Mouse (Mus musculus): ENCODE measurements around the gene Pcbp2. TPM values are rescaled to one million over a fixed set of nuclear protein-coding genes. Genes with fewer than 3 reads are reported as not detected.
A peak's percentile ranks its signal among the peaks of the same experiment; 100 is the strongest.

Gene Pcbp2
- 230 and 235 TPM in 2 replicates for polyA plus RNA-seq (2016; fragmentation: Nextera tagmentation; extraction: Ambion mirVana)

GRCm38 (mm10) chr15:102470183-102470604, at the start of gene Pcbp2:
Pcbp2 (plus strand) TSS chr15:102470539.
- WGBS: under 1% methylated on average over 36 of the region's 40 CpGs
- no peaks in the 10 kb centered on the region for H3K27me3 ChIP-seq (ENCODE audit: low read depth, poor library complexity, severe bottlenecking)
- H3K9me3 ChIP-seq (replicated peaks): no peaks in the 10 kb centered on the region
- peak; percentile 97 for DNase-seq (ENCODE audit: low spot score)
- H3K4me3 ChIP-seq: peak within 1 kb of the TSS; percentile 95
- H3K27ac ChIP-seq: peak within 1 kb of the TSS; percentile 99
- H3K4me1 ChIP-seq: peaks cover 13% of the 10 kb centered on the region
- peaks cover 31% of the 10 kb centered on the region for H3K36me3 ChIP-seq

- Histone ChIP-seq H3K27me3 (ENCODE audit: low read depth, poor library complexity, severe bottlenecking) (no peaks in the 10 kb centered on the region), H3K36me3 (peaks cover 85% of the 10 kb centered on the region), H3K4me3 (no peak overlapping the region), H3K27ac (no peak overlapping the region), H3K9me3 (replicated peaks) (no peaks in the 10 kb centered on the region), H3K4me1 (no peaks in the 10 kb centered on the region)
- no peak for DNase-seq (ENCODE audit: low spot score)
- 66% methylated on average over 1 of the region's 1 CpGs for WGBS
Measured at GRCm38 (mm10) chr15:102420986-102421385, 49.4 kb upstream of the Pcbp2 start.

DNA sequence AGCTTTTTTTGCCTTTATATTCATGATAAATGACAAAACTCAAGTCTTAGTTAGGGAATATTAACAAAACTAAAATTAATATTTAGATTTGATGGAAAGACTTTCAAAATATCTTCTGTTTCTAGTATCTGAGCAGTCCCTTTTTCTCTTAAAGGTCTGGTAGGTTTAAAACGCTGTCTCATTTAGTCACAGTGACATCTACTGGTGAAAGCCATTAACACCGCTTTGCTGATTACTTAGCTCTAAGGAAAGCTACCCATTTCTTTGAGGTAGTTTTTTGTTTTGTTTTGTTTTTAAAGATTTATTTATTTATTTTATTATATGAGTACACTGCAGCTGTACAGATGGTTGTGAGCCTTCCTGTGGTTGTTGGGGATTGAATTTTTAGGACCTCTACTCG, 48.9 kb upstream of the Pcbp2 start:
- H3K4me1 ChIP-seq: no peaks in the 10 kb centered on the region
- H3K4me3 ChIP-seq: no peak overlapping the region
- no peak for DNase-seq (ENCODE audit: low spot score)
- no peaks in the 10 kb centered on the region for H3K27me3 ChIP-seq (ENCODE audit: low read depth, poor library complexity, severe bottlenecking)
- no peaks in the 10 kb centered on the region for H3K9me3 ChIP-seq (replicated peaks)
- no peak overlapping the region for H3K27ac ChIP-seq
- H3K36me3 ChIP-seq: peaks cover 85% of the 10 kb centered on the region
- WGBS: 61% methylated on average over 3 of the region's 3 CpGs

GRCm38 (mm10) chr15:102423602-102424240, 46.6 kb upstream of the Pcbp2 start:
- 92% methylated on average over 2 of the region's 2 CpGs for WGBS
- Histone ChIP-seq H3K4me3 (no peak overlapping the region), H3K4me1 (no peaks in the 10 kb centered on the region), H3K27ac (no peak overlapping the region), H3K27me3 (ENCODE audit: low read depth, poor library complexity, severe bottlenecking) (no peaks in the 10 kb centered on the region), H3K9me3 (replicated peaks) (no peaks in the 10 kb centered on the region), H3K36me3 (peaks cover 86% of the 10 kb centered on the region)
- DNase-seq (ENCODE audit: low spot score): no peak

GRCm38 (mm10) chr15:102424657-102425056, 45.7 kb upstream of the Pcbp2 start:
- no peak overlapping the region for H3K4me3 ChIP-seq
- H3K9me3 ChIP-seq (replicated peaks): no peaks in the 10 kb centered on the region
- DNase-seq (ENCODE audit: low spot score): no peak
- no peak overlapping the region for H3K27ac ChIP-seq
- WGBS: 89% methylated on average over 2 of the region's 2 CpGs
- H3K27me3 ChIP-seq (ENCODE audit: low read depth, poor library complexity, severe bottlenecking): no peaks in the 10 kb centered on the region
- peaks cover 86% of the 10 kb centered on the region for H3K36me3 ChIP-seq
- H3K4me1 ChIP-seq: no peaks in the 10 kb centered on the region

DNA sequence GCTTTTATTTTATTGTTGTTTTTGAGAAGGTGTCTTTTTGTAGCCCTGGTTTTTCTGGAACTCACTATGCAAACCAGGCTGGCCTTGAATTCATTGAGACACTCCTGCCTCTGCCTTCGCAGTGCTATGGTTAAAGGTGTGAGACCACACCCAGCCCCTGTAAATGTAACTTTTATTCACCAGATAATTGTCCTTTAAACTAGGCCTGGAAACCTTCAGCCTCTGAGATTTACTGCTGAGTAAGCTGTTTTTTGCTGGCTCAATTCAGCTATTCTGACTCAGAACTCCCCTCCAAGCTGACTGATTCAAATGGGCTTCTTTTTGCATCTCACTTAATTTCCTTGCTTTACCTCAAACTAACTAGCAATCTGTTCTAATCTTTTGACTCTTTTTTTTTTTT, 43.4 kb upstream of the Pcbp2 start:
- H3K27me3 ChIP-seq (ENCODE audit: low read depth, poor library complexity, severe bottlenecking): no peaks in the 10 kb centered on the region
- no peak overlapping the region for H3K27ac ChIP-seq
- WGBS: 94% methylated on average over 1 of the region's 1 CpGs
- no peaks in the 10 kb centered on the region for H3K9me3 ChIP-seq (replicated peaks)
- no peak for DNase-seq (ENCODE audit: low spot score)
- H3K4me1 ChIP-seq: no peaks in the 10 kb centered on the region
- no peak overlapping the region for H3K4me3 ChIP-seq
- H3K36me3 ChIP-seq: peaks cover 97% of the 10 kb centered on the region

- H3K9me3 ChIP-seq (replicated peaks): no peaks in the 10 kb centered on the region
- H3K4me1 ChIP-seq: no peaks in the 10 kb centered on the region
- H3K27me3 ChIP-seq (ENCODE audit: low read depth, poor library complexity, severe bottlenecking): no peaks in the 10 kb centered on the region
- no peak for DNase-seq (ENCODE audit: low spot score)
- no peak overlapping the region for H3K27ac ChIP-seq
- peaks cover 94% of the 10 kb centered on the region for H3K36me3 ChIP-seq
- no peak overlapping the region for H3K4me3 ChIP-seq
- 90% methylated on average over 1 of the region's 1 CpGs for WGBS
Measured at GRCm38 (mm10) chr15:102432046-102432445, 38.3 kb upstream of the Pcbp2 start.

DNA sequence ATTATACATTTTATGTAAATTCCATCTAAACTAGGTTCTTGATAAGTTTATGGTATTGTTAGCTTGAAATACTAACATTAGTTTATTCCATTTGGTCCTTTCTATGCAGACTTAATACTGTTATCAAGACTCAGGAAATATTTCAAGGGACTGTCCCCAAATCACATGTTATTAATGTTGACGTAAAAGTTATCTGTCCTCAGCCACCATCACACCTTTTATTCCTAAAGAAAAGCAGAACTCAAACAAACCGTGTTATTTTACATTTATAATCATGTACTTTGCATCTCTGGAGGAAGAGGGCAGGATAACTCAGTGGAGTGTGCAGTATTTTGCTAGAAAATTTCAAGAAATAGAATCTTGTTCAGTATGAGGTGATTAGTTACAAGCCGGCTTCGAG, 37.2 kb upstream of the Pcbp2 start:
- Histone ChIP-seq H3K27me3 (ENCODE audit: low read depth, poor library complexity, severe bottlenecking) (no peaks in the 10 kb centered on the region), H3K27ac (no peak overlapping the region), H3K9me3 (replicated peaks) (no peaks in the 10 kb centered on the region), H3K4me1 (no peaks in the 10 kb centered on the region), H3K36me3 (peaks cover 91% of the 10 kb centered on the region), H3K4me3 (no peak overlapping the region)
- DNase-seq (ENCODE audit: low spot score): no peak
- WGBS: 95% methylated on average over 4 of the region's 4 CpGs

DNA sequence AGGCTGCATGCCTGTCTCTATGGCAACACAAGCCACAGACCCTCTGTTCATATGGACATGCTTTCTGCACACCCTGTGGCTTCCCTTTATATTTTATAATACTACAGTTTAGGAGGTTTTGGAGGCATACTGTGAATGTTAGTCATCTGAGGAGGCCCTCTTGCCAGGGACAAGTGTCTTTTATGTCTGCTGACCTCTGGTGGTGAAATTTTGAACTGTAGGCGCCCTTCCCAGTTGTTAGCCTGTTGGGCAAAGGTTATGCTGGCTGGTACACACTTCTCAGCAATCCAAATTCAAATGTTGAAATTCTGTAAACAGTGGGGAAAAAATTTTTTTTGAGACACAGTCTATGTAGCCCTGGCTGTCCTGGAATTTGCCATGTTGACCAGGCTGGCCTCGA, 27.8 kb upstream of the Pcbp2 start:
- Histone ChIP-seq H3K27me3 (ENCODE audit: low read depth, poor library complexity, severe bottlenecking) (no peaks in the 10 kb centered on the region), H3K4me1 (0 out of 2 replicates have a peak, but pooled peaks cover 3% of the 10 kb centered on the region), H3K27ac (no peak overlapping the region), H3K9me3 (replicated peaks) (no peaks in the 10 kb centered on the region), H3K4me3 (no peak overlapping the region), H3K36me3 (peaks cover 7% of the 10 kb centered on the region; the same call in 1 of the 2 replicates)
- DNase-seq (ENCODE audit: low spot score): peak; percentile 87
- 48% methylated on average over 2 of the region's 2 CpGs for WGBS

DNA sequence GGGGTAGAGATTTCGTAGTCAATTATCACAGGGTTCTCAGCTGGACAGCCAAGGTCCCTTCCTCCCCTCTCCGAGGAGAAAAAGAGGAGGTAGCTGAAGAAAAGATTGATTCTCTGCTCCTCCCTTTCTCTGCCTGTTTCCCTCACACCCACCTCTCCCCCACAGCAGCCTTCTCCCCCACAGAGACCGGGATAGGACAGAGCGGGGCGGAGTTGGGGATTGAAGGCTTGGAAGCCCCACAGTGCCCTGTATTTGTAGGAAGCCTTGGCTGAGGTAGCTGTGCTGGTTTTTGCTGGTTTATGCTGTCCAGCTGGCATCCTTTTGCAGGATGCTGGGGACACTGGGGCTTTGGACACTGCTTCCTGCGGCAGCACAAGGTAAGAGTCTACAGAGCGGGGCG, 25.2 kb upstream of the Pcbp2 start, which contains the start of gene Amhr2:
Gene Amhr2, plus strand, starts transcription at position 222 of the 400 bp plus-strand sequence.
- WGBS: 60% methylated on average over 8 of the region's 8 CpGs
- no peaks in the 10 kb centered on the region for H3K27me3 ChIP-seq (ENCODE audit: low read depth, poor library complexity, severe bottlenecking)
- no peak for DNase-seq (ENCODE audit: low spot score)
- no peak within 1 kb of the TSS for H3K27ac ChIP-seq
- H3K4me3 ChIP-seq: no peak within 1 kb of the TSS
- H3K4me1 ChIP-seq: 0 out of 2 replicates have a peak, but pooled peaks cover 3% of the 10 kb centered on the region
- H3K9me3 ChIP-seq (replicated peaks): no peaks in the 10 kb centered on the region
- H3K36me3 ChIP-seq: no peaks in the 10 kb centered on the region

DNA sequence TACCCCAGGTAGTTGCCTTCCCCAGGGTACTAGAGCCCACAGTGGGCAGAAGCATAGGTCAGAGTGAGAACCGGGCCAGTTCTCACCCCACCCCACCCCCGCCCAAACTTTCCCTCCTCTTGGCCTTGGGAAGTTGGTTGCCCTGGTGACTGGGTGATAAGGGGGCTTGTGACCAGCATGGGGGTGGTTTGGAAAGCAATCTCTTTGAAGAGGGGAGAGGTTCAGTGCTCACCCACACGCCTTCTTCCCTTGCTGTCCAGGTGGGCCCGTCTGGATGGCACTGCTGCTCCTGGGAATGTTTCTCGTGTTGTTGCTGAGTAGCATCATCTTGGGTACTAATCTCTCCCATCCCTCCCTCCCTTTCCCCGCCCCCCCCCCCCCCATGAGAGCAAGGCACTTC, 23.9 kb upstream of the Pcbp2 start:
- WGBS: 44% methylated on average over 5 of the region's 6 CpGs
- Histone ChIP-seq H3K27me3 (ENCODE audit: low read depth, poor library complexity, severe bottlenecking) (no peaks in the 10 kb centered on the region), H3K36me3 (no peaks in the 10 kb centered on the region), H3K4me1 (peaks cover 6% of the 10 kb centered on the region; the same call in 1 of the 2 replicates), H3K4me3 (no peak overlapping the region), H3K27ac (no peak overlapping the region), H3K9me3 (replicated peaks) (no peaks in the 10 kb centered on the region)
- DNase-seq (ENCODE audit: low spot score): no peak

DNA sequence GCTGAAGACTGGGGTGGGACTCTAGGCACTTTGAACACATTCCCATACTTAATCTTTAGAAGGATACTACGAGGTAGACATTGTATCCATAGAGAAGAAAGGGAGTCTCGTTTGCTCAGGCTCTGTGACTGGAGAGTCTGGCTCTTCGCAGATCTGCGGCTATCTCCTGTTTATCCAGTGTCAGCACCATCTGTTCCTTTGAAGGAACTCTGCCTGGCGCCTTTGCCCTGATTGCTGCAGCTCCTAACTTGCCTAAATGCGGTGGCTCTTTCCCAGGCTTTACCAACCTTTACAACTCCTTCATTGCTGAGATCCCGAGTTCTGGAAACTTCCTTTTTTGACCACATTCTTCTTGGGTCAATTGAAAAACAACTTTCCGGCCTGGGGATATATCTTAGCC, 21.0 kb upstream of the Pcbp2 start:
- DNase-seq (ENCODE audit: low spot score): no peak
- no peaks in the 10 kb centered on the region for H3K9me3 ChIP-seq (replicated peaks)
- no peaks in the 10 kb centered on the region for H3K27me3 ChIP-seq (ENCODE audit: low read depth, poor library complexity, severe bottlenecking)
- no peak overlapping the region for H3K27ac ChIP-seq
- 51% methylated on average over 8 of the region's 8 CpGs for WGBS
- H3K4me3 ChIP-seq: no peak overlapping the region
- peaks cover 6% of the 10 kb centered on the region; the same call in 1 of the 2 replicates for H3K4me1 ChIP-seq
- no peaks in the 10 kb centered on the region for H3K36me3 ChIP-seq

GRCm38 (mm10) chr15:102450928-102451327, 19.4 kb upstream of the Pcbp2 start:
- Histone ChIP-seq H3K36me3 (no peaks in the 10 kb centered on the region), H3K27ac (no peak overlapping the region), H3K9me3 (replicated peaks) (no peaks in the 10 kb centered on the region), H3K27me3 (ENCODE audit: low read depth, poor library complexity, severe bottlenecking) (no peaks in the 10 kb centered on the region), H3K4me1 (peaks cover 2% of the 10 kb centered on the region; the same call in 1 of the 2 replicates), H3K4me3 (no peak overlapping the region)
- 47% methylated on average over 7 of the region's 7 CpGs for WGBS
- DNase-seq (ENCODE audit: low spot score): no peak

Data from limb, embryonic 10.5 days (tissue).